Mouse (Mus musculus): Measurements from ENCODE around the gene Atp6ap1l.

DNA sequence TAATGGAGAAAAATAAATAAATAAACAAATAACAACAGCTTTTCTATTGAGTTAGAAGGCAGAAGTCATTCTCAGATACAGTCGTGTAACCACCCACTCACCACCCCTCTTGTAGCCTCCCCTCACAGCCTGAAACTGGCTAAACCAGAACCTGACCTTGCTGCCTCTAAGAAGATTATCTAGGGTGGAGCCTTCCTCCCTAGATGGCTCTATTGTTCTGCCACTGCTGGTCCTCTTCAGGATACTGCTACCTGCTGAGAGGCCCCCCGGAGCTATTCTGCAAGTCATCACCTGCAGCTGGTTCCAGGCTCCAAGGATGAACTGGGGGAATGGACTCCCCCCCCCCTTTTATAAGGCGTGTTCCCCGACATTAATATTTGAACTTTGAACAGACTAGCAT is 36.0 kb downstream of the Atp6ap1l start:
- TF ChIP-seq CTCF (IDR thresholded peaks at IDR 0.05; ENCODE audit: low read depth, low read length) = no peak
- no peak for TF ChIP-seq GATA1 (IDR thresholded peaks at IDR 0.05; ENCODE audit: borderline replicate concordance, low read length)
- no peak for TF ChIP-seq POLR2AphosphoS5 (IDR thresholded peaks at IDR 0.05; ENCODE audit: insufficient replicate concordance, low read depth, low read length)
- TF ChIP-seq TAL1 (conservative IDR thresholded peaks at IDR 0.05; ENCODE audit: low read depth, low read length) = no peak
- no peak for TF ChIP-seq GATA2 (IDR thresholded peaks at IDR 0.05; ENCODE audit: borderline replicate concordance, low read depth, low read length)
